Mouse (Mus musculus) kidney, embryonic 15.5 days (tissue): ENCODE data around the gene Ikzf1. TPM values are rescaled to one million over a fixed set of nuclear protein-coding genes. Genes with fewer than 3 reads are reported as not detected.
A peak's percentile ranks its signal among the peaks of the same experiment; 100 is the strongest.

Experiments used
- ATAC-seq: fragments of 200-750 bp; cut with Nextera tagmentation; replicated peaks from 2 replicates; pipeline ENCODE4 v1.8.0; 2017; ENCODE audit warnings: moderate TSS enrichment; ENCODE audit not compliant: low FRiP score
- H3K27ac ChIP-seq: fragments of 300-500 bp; sonication (generic); 2 replicates; pipeline ENCODE4 v1.5.1; 2015; ENCODE audit warnings: mild to moderate bottlenecking, inconsistent platforms
- H3K27me3 ChIP-seq: fragments of 300-500 bp; sonication (generic); 2 replicates; pipeline ENCODE4 v1.6.1; 2015; ENCODE audit warnings: inconsistent platforms
- H3K36me3 ChIP-seq: fragments of 300-500 bp; sonication (generic); 2 replicates; pipeline ENCODE4 v1.6.1; 2015; ENCODE audit warnings: inconsistent platforms
- H3K4me1 ChIP-seq: fragments of 300-500 bp; sonication (generic); 2 replicates; pipeline ENCODE4 v1.6.1; 2015; ENCODE audit warnings: inconsistent platforms
- H3K4me2 ChIP-seq: fragments of 300-500 bp; sonication (generic); 2 replicates; pipeline ENCODE4 v1.6.1; 2015; ENCODE audit warnings: moderate library complexity, mild to moderate bottlenecking, inconsistent platforms
- H3K4me3 ChIP-seq: fragments of 300-500 bp; sonication (generic); replicated peaks from 2 replicates; pipeline ENCODE4 v1.5.1; 2015; ENCODE audit warnings: mild to moderate bottlenecking, inconsistent platforms
- H3K9ac ChIP-seq: fragments of 300-500 bp; sonication (generic); 2 replicates; pipeline ENCODE4 v1.6.1; 2015; ENCODE audit warnings: mild to moderate bottlenecking, inconsistent platforms
- H3K9me3 ChIP-seq: fragments of 300-500 bp; sonication (generic); replicated peaks from 2 replicates; pipeline ENCODE4 v1.6.1; 2016; ENCODE audit warnings: inconsistent platforms
- WGBS: fragments of 180-500 bp; shearing (Covaris S2); methylation state at CpG from one replicate; pipeline ENCODE4 v1.1.7; 2015; ENCODE audit warnings: mixed read lengths; 5-methylcytosine and 5-hydroxymethylcytosine counted together
- polyA plus RNA-seq: library from polyadenylated mRNA; unstranded; fragments of >200 nt; fragmentation: Nextera tagmentation; extraction: Ambion mirVana; gene quantifications from 2 replicates; pipeline ENCODE4 v1.2.1, GENCODE M21; 2015

The Ikzf1 gene
- polyA plus RNA-seq, result 0.85 and 1.3 TPM in 2 replicates

- peak; percentile 78 for ATAC-seq
- peak within 1 kb of the TSS; percentile 72 for H3K4me3 ChIP-seq
- peak within 1 kb of the TSS; percentile 55 for H3K9ac ChIP-seq
- WGBS, result 2% methylated on average over 75 of the region's 100 CpGs
- H3K4me2 ChIP-seq, result peak within 1 kb of the TSS; percentile 99
- no peaks in the 10 kb centered on the region for H3K9me3 ChIP-seq
- H3K27ac ChIP-seq, result no peak within 1 kb of the TSS
- H3K27me3 ChIP-seq, result peaks cover 73% of the 10 kb centered on the region
- peaks cover 19% of the 10 kb centered on the region for H3K4me1 ChIP-seq
- no peaks in the 10 kb centered on the region for H3K36me3 ChIP-seq
Measured at GRCm38 (mm10) chr11:11684930-11685852, at the start of gene Ikzf1. Gene Ikzf1 (plus strand): TSS chr11:11685003.

DNA sequence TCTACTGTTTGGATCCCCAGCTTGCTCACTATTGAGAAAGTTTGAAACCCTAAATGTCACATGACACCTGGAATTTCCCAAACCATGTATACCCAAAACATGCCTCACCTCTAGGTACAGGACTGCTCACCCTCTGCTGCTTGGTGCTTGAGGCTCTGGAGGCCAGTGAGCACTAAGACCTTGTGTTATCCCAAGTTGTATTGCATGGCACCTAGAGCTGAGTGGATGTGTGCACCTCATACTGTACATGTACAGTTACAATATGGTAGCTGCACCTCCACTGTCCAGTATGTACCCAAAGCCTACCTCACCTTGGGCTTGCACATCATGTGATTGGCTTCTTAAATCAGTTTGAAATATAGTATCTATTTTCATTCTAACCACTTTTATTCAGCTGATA is 40.5 kb upstream of the Ikzf1 start:
- H3K27me3 ChIP-seq, result no peaks in the 10 kb centered on the region
- no peak overlapping the region for H3K27ac ChIP-seq
- H3K9ac ChIP-seq, result no peak overlapping the region
- H3K36me3 ChIP-seq, result no peaks in the 10 kb centered on the region
- ATAC-seq, result no peak
- no peaks in the 10 kb centered on the region for H3K9me3 ChIP-seq
- no peak overlapping the region for H3K4me3 ChIP-seq
- H3K4me1 ChIP-seq, result no peaks in the 10 kb centered on the region
- H3K4me2 ChIP-seq, result no peak overlapping the region

GRCm38 (mm10) chr11:11656388-11656787 is 28.4 kb upstream of the Ikzf1 start:
- no peak for ATAC-seq
- Histone ChIP-seq H3K4me2 (no peak overlapping the region), H3K27me3 (no peaks in the 10 kb centered on the region), H3K4me3 (no peak overlapping the region), H3K9me3 (no peaks in the 10 kb centered on the region), H3K9ac (no peak overlapping the region), H3K36me3 (no peaks in the 10 kb centered on the region), H3K4me1 (no peaks in the 10 kb centered on the region; the same call in 1 of the 2 replicates), H3K27ac (no peak overlapping the region)
- 84% methylated on average over 3 of the region's 3 CpGs for WGBS

GRCm38 (mm10) chr11:11656995-11657530 is 27.7 kb upstream of the Ikzf1 start:
- H3K27ac ChIP-seq, result no peak overlapping the region
- no peaks in the 10 kb centered on the region for H3K36me3 ChIP-seq
- no peaks in the 10 kb centered on the region for H3K27me3 ChIP-seq
- no peak overlapping the region for H3K4me3 ChIP-seq
- H3K9me3 ChIP-seq, result no peaks in the 10 kb centered on the region
- WGBS, result 32% methylated on average over 5 of the region's 5 CpGs
- ATAC-seq, result peak; percentile 66
- H3K4me1 ChIP-seq, result no peaks in the 10 kb centered on the region; the same call in 1 of the 2 replicates
- no peak overlapping the region for H3K9ac ChIP-seq
- H3K4me2 ChIP-seq, result no peak overlapping the region

DNA sequence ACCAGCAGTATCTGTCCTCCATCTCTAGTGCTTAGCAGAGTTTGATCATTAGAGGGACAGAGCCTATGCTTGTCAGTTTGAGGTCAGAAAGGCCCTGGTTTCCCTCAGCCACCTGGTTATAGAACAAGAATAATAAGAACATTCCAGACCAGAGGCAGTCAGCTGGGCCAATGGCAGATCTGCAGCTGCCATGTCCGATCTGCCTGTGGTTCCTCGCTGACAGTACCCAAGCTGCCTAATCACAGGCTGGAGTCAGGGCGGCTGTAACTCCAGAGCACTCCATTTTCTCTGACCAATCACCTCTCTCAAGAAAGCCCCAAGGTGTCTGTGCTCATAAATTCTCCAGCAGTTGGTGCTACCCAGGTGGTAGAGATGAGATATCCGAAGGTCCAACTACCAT is 27.2 kb upstream of the Ikzf1 start:
- WGBS, result 55% methylated on average over 4 of the region's 4 CpGs
- no peak overlapping the region for H3K4me2 ChIP-seq
- no peak for ATAC-seq
- no peak overlapping the region for H3K9ac ChIP-seq
- no peaks in the 10 kb centered on the region; the same call in 1 of the 2 replicates for H3K4me1 ChIP-seq
- H3K4me3 ChIP-seq, result no peak overlapping the region
- H3K27ac ChIP-seq, result no peak overlapping the region
- H3K36me3 ChIP-seq, result no peaks in the 10 kb centered on the region
- H3K27me3 ChIP-seq, result no peaks in the 10 kb centered on the region
- H3K9me3 ChIP-seq, result no peaks in the 10 kb centered on the region

DNA sequence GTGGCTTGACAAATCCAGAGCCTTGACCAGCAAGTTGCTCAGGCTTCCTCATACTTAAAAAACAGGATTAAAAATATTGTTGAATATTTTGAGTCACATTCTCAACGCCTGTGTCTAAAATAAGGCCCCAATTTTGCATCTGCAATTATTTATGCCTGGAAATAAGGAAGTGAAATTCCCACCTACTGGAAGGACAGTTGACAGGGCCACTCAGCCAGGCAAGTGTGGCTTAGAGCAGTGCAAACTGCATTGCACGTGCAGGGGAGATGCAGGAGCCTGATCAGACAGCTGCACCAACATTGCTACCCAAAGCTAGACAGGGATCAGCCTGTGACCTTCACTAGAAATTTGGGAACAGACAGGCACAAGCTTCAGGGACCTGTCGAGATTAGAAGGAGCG is 26.0 kb upstream of the Ikzf1 start:
- Histone ChIP-seq H3K9ac (no peak overlapping the region), H3K27ac (no peak overlapping the region), H3K4me1 (no peaks in the 10 kb centered on the region; the same call in 1 of the 2 replicates), H3K9me3 (no peaks in the 10 kb centered on the region), H3K4me3 (no peak overlapping the region), H3K36me3 (no peaks in the 10 kb centered on the region), H3K27me3 (no peaks in the 10 kb centered on the region), H3K4me2 (no peak overlapping the region)
- WGBS, result 73% methylated on average over 4 of the region's 4 CpGs
- ATAC-seq, result no peak

DNA sequence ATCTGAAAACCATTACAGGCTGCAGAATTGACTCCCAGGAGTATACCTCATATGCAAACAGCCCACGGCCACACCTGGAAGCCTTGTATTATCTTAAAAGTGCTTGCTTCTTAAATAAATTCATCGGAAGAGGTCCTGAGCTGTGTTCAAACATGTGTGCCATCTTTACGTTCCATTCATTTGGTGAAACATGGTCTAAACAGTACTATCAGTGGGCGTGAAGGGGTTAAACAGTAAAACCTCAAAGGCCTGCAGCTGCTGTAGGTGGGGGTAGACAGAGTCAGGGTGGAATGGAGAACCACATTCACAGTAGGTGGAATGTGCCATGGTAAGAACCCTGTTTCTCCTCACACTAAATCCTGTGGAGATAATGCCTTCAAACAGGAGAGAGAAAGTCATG is 24.2 kb upstream of the Ikzf1 start:
- Histone ChIP-seq H3K4me3 (no peak overlapping the region), H3K4me2 (no peak overlapping the region), H3K4me1 (no peaks in the 10 kb centered on the region; the same call in 1 of the 2 replicates), H3K27ac (no peak overlapping the region), H3K9me3 (no peaks in the 10 kb centered on the region), H3K27me3 (no peaks in the 10 kb centered on the region), H3K36me3 (no peaks in the 10 kb centered on the region), H3K9ac (no peak overlapping the region)
- no peak for ATAC-seq
- WGBS, result 86% methylated on average over 4 of the region's 4 CpGs

GRCm38 (mm10) chr11:11667254-11667921 is 17.4 kb upstream of the Ikzf1 start:
- 80% methylated on average over 4 of the region's 4 CpGs for WGBS

GRCm38 (mm10) chr11:11667922-11668290 is 16.9 kb upstream of the Ikzf1 start:
- Histone ChIP-seq H3K27me3 (no peaks in the 10 kb centered on the region), H3K4me3 (no peak overlapping the region), H3K36me3 (no peaks in the 10 kb centered on the region), H3K4me1 (no peaks in the 10 kb centered on the region), H3K9me3 (no peaks in the 10 kb centered on the region), H3K4me2 (no peak overlapping the region), H3K27ac (no peak overlapping the region), H3K9ac (no peak overlapping the region)
- no peak for ATAC-seq
- 85% methylated on average over 3 of the region's 3 CpGs for WGBS

More at GRCm38 (mm10) chr11:11667254-11667921, 17.4 kb upstream of the Ikzf1 start:
- Histone ChIP-seq H3K4me2 (no peak overlapping the region), H3K27me3 (no peaks in the 10 kb centered on the region), H3K4me1 (no peaks in the 10 kb centered on the region), H3K36me3 (no peaks in the 10 kb centered on the region), H3K9ac (no peak overlapping the region), H3K4me3 (no peak overlapping the region), H3K9me3 (no peaks in the 10 kb centered on the region), H3K27ac (no peak overlapping the region)
- ATAC-seq, result no peak

- H3K9me3 ChIP-seq, result no peaks in the 10 kb centered on the region
- H3K36me3 ChIP-seq, result no peaks in the 10 kb centered on the region
- H3K27me3 ChIP-seq, result no peaks in the 10 kb centered on the region
- H3K4me3 ChIP-seq, result no peak overlapping the region
- no peaks in the 10 kb centered on the region for H3K4me1 ChIP-seq
- WGBS, result 77% methylated on average over 4 of the region's 4 CpGs
- no peak for ATAC-seq
- H3K4me2 ChIP-seq, result no peak overlapping the region
- no peak overlapping the region for H3K27ac ChIP-seq
- no peak overlapping the region for H3K9ac ChIP-seq
Measured at GRCm38 (mm10) chr11:11672974-11673373, 11.8 kb upstream of the Ikzf1 start.

GRCm38 (mm10) chr11:11675063-11675462 is 9.7 kb upstream of the Ikzf1 start:
- H3K4me2 ChIP-seq, result no peak overlapping the region
- no peaks in the 10 kb centered on the region for H3K9me3 ChIP-seq
- no peaks in the 10 kb centered on the region for H3K27me3 ChIP-seq
- no peaks in the 10 kb centered on the region for H3K4me1 ChIP-seq
- no peak overlapping the region for H3K27ac ChIP-seq
- ATAC-seq, result no peak
- H3K36me3 ChIP-seq, result no peaks in the 10 kb centered on the region
- no peak overlapping the region for H3K9ac ChIP-seq
- no peak overlapping the region for H3K4me3 ChIP-seq

GRCm38 (mm10) chr11:11676068-11676741 is 8.6 kb upstream of the Ikzf1 start:
- Histone ChIP-seq H3K36me3 (no peaks in the 10 kb centered on the region), H3K9ac (no peak overlapping the region), H3K27me3 (peaks cover 1% of the 10 kb centered on the region; the same call in 1 of the 2 replicates), H3K4me1 (no peaks in the 10 kb centered on the region), H3K4me3 (no peak overlapping the region), H3K4me2 (no peak overlapping the region), H3K9me3 (no peaks in the 10 kb centered on the region), H3K27ac (no peak overlapping the region)
- no peak for ATAC-seq
- 68% methylated on average over 9 of the region's 9 CpGs for WGBS
